Mouse (Mus musculus): ENCODE data around the gene Krtap5-5. TPM values are rescaled to one million over a fixed set of nuclear protein-coding genes. Genes with fewer than 3 reads are reported as not detected.

Gene Krtap5-5
- total RNA-seq, 1 experiment from 2014 or later: not detected

Other genes starting within 250 kb of the Krtap5-5 start
- 39.6 and 41.1 TPM in 2 replicates for gene Mob2, start 168.9 kb downstream of the Krtap5-5 start, total RNA-seq (2017)
- not detected in 2 replicates for gene Dusp8, start 134.1 kb downstream of the Krtap5-5 start, total RNA-seq (2017)
- gene Gm45618, start 109.2 kb downstream of the Krtap5-5 start, total RNA-seq (2017): not detected in 2 replicates
- gene Gm39115, start 93.9 kb downstream of the Krtap5-5 start, total RNA-seq (2017): not detected in 2 replicates
- not detected in 2 replicates for gene Gm45337, start 85.4 kb downstream of the Krtap5-5 start, total RNA-seq (2017)
- gene Gm29735, start 72.9 kb downstream of the Krtap5-5 start, total RNA-seq (2017): not detected in 2 replicates
- gene Gm4553, start 64.2 kb downstream of the Krtap5-5 start, total RNA-seq (2017): not detected in 2 replicates
- gene Krtap5-2, start 54.0 kb downstream of the Krtap5-5 start, total RNA-seq (2017): not detected in 2 replicates
- not detected in 2 replicates for gene Gm10153, start 39.6 kb downstream of the Krtap5-5 start, total RNA-seq (2017)
- gene Krtap5-3, start 28.6 kb downstream of the Krtap5-5 start, total RNA-seq (2017): not detected in 2 replicates
- gene Gm7579, start 18.1 kb downstream of the Krtap5-5 start, total RNA-seq (2017): not detected in 2 replicates
- not detected in 2 replicates for gene Gm40460, start 11.1 kb upstream of the Krtap5-5 start, total RNA-seq (2017)
- gene Gm2431, start 28.4 kb upstream of the Krtap5-5 start, total RNA-seq (2017): not detected in 2 replicates
- gene Gm4559, start 44.4 kb upstream of the Krtap5-5 start, total RNA-seq (2017): not detected in 2 replicates
- not detected in 2 replicates for gene Krtap5-1, start 67.1 kb upstream of the Krtap5-5 start, total RNA-seq (2017)
- gene Krtap5-4, start 73.6 kb upstream of the Krtap5-5 start, total RNA-seq (2017): not detected in 2 replicates
- gene Ifitm10, start 143.8 kb upstream of the Krtap5-5 start, total RNA-seq (2017): 0.81 and 0.86 TPM in 2 replicates
- gene Gm49369, start 152.7 kb upstream of the Krtap5-5 start, total RNA-seq (2017): 494 and 495 TPM in 2 replicates
- 408 and 447 TPM in 2 replicates for gene Ctsd, start 158.1 kb upstream of the Krtap5-5 start, total RNA-seq (2017)
- 1.4 and 3.2 TPM in 2 replicates for gene Syt8, start 204.9 kb upstream of the Krtap5-5 start, total RNA-seq (2017)
- gene Tnni2, start 211.8 kb upstream of the Krtap5-5 start, total RNA-seq (2017): 18.2 and 31.9 TPM in 2 replicates
- gene Lsp1, start 230.8 kb upstream of the Krtap5-5 start, total RNA-seq (2017): 1,761 and 1,798 TPM in 2 replicates

Measured in neutrophil, adult 5-6 weeks (primary cell).